Mouse (Mus musculus) limb, embryonic 11.5 days (tissue): ENCODE data around the gene Zfp37. TPM values are rescaled to one million over a fixed set of nuclear protein-coding genes. Genes with fewer than 3 reads are reported as not detected.

ENCODE experiments used
- polyA plus RNA-seq: library from polyadenylated mRNA; unstranded; fragments of >200 nt; fragmentation: Nextera tagmentation; extraction: Ambion mirVana; gene quantifications from 2 replicates; pipeline ENCODE4 v1.2.1, GENCODE M21; 2014

Zfp37 gene
- polyA plus RNA-seq, 1 experiment from 2014 or later: 24.1 TPM

Other genes starting within 250 kb of the Zfp37 start
- gene Mup20, start 176.9 kb downstream of the Zfp37 start, polyA plus RNA-seq: not detected in 2 replicates
- not detected in 2 replicates for gene Mup3, start 143.7 kb downstream of the Zfp37 start, polyA plus RNA-seq
- not detected in 2 replicates for gene Mup21, start 80.2 kb downstream of the Zfp37 start, polyA plus RNA-seq
- gene Slc31a2, start 31.5 kb upstream of the Zfp37 start, polyA plus RNA-seq: 9.6 and 11.3 TPM in 2 replicates
- 19.9 and 22.2 TPM in 2 replicates for gene Fkbp15, start 129.5 kb upstream of the Zfp37 start, polyA plus RNA-seq
- 43.2 and 44.7 TPM in 2 replicates for gene Slc31a1, start 129.7 kb upstream of the Zfp37 start, polyA plus RNA-seq
- gene Cdc26, start 177.6 kb upstream of the Zfp37 start, polyA plus RNA-seq: 223 and 254 TPM in 2 replicates
- 36.6 and 37.3 TPM in 2 replicates for gene Prpf4, start 177.8 kb upstream of the Zfp37 start, polyA plus RNA-seq
- gene Rnf183, start 204.2 kb upstream of the Zfp37 start, polyA plus RNA-seq: not detected in 2 replicates
- gene Wdr31, start 239.8 kb upstream of the Zfp37 start, polyA plus RNA-seq: 7.6 and 8.1 TPM in 2 replicates
- 0.91 and 1.2 TPM in 2 replicates for gene Bspry, start 249.0 kb upstream of the Zfp37 start, polyA plus RNA-seq